ENCODE assay signal across 19 mouse cellular contexts in the genomic region with DNA sequence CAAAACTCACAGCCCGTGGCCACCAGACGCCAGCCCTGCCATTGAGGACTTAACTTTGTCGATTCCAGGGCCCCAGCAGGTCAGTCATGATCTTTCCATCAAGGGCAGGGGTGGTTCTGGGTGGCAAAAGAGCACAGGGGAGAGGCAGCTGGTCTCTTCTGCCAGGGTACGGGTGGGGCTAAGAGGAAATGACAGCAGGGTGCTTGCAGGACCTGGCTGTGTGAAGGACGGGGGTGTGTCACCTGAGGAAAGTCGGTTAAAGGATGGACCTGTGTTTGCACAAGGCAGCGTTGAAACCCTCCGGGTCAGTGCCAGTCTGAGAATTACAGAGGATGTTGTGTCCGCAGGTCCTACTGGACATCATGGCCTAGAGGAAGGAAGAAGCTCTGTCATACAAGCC.
DNase-seq lines count a peak whose midpoint lies in the region; TF ChIP-seq lines count a peak whose summit lies in the region.
"Had no signal": no experiment of that assay in that cellular context is flagged by ENCODE, and none has a peak within 500 bp of the region (broad histone marks: within the 10 kb centered on the region; RNA-seq: fewer than 3 reads in every experiment).

No protein-coding gene starts in this region.

- no peaks in the 10 kb centered on the region for H3K4me1 ChIP-seq in kidney, adult 2 months (ENCODE audit: control insufficient read depth, insufficient read depth, low read length)
- H3K4me1 ChIP-seq in lung, adult 2 months (ENCODE audit: control insufficient read depth, insufficient read depth, low read length): 0 out of 2 replicates have a peak, but pooled peaks cover 4% of the 10 kb centered on the region
- H3K4me1 ChIP-seq: forebrain, embryonic 10.5 days; forebrain, embryonic 12.5 days had no signal

- H3K27ac ChIP-seq in kidney, adult 2 months (ENCODE audit: insufficient read depth, low read depth, low read length): no peak overlapping the region
- H3K27ac ChIP-seq: embryonic facial prominence, embryonic 13.5 days; embryonic facial prominence, embryonic 15.5 days; forebrain, embryonic 10.5 days; forebrain, embryonic 12.5 days had no signal

- H3K36me3 ChIP-seq in kidney, adult 2 months (ENCODE audit: control insufficient read depth, insufficient read depth, low read length): no peaks in the 10 kb centered on the region; the same call in 1 of the 2 replicates

- TF ChIP-seq POLR2A in kidney, adult 2 months (IDR thresholded peaks at IDR 0.05; ENCODE audit: low read depth, low read length): no peak
- TF ChIP-seq POLR2A in lung, adult 2 months (IDR thresholded peaks at IDR 0.05; ENCODE audit: borderline replicate concordance, extremely low read depth, low read depth, low read length): no peak

- TF ChIP-seq CTCF in kidney, adult 2 months (conservative IDR thresholded peaks at IDR 0.05; ENCODE audit: insufficient read depth, insufficient read length, low read depth, low read length): no peak
- TF ChIP-seq CTCF in lung, adult 2 months (IDR thresholded peaks at IDR 0.05; ENCODE audit: insufficient read depth, low read length): no peak

- DNase-seq in kidney, adult 2 months: peak; percentile 16
- DNase-seq in kidney, postnatal 4 days: no peak
- peak; percentile 26 for DNase-seq in lung, postnatal 25 days (ENCODE audit: low spot score)
- DNase-seq in lung, adult 2 months: no peak
- DNase-seq: adrenal gland, adult 2 months; adrenal gland, postnatal 10 days; adrenal gland, postnatal 25 days; cerebellum, adult 11 months; cerebellum, adult 18-20 months; cerebellum, adult 8-10 months; cerebellum, adult 9-11 months; cerebellum, postnatal 14 days; cerebellum, postnatal 36 days; embryo, embryonic 11 days had no signal

- H3K4me3 ChIP-seq in kidney, adult 2 months (ENCODE audit: insufficient read depth, low read depth, low read length): no peak overlapping the region
- H3K4me3 ChIP-seq in lung, adult 2 months (replicated peaks; ENCODE audit: extremely low read depth, low read depth, low read length): no peak overlapping the region
- H3K4me3 ChIP-seq: embryonic facial prominence, embryonic 13.5 days; embryonic facial prominence, embryonic 15.5 days; erythroblast, embryonic 14.5 days; forebrain, embryonic 10.5 days; forebrain, embryonic 12.5 days had no signal

- 87% methylated on average over 9 of the region's 9 CpGs for WGBS in kidney, adult 2 months
- WGBS in lung, adult 2 months: 66% methylated on average over 9 of the region's 9 CpGs

- H3K27me3 ChIP-seq in kidney, adult 2 months (replicated peaks; ENCODE audit: control insufficient read depth, insufficient read depth, low read length): no peaks in the 10 kb centered on the region
- H3K27me3 ChIP-seq: embryonic facial prominence, embryonic 13.5 days; embryonic facial prominence, embryonic 15.5 days; forebrain, embryonic 12.5 days had no signal

Comparison
In these comparisons a context has a peak if more than half of its experiments do, and no peak if none do; other contexts are left out.
1. DNase-seq: peak in kidney, adult 2 months (single experiment) and lung, postnatal 25 days (single experiment); none in kidney, postnatal 4 days (0 of 2) and lung, adult 2 months (single experiment).